Mouse (Mus musculus): ENCODE results near the gene Gm13279. TPM values are rescaled to one million over a fixed set of nuclear protein-coding genes. Genes with fewer than 3 reads are reported as not detected.
"Not testable (repeated sequence)": the region's sequence is repeated elsewhere in the genome, so short reads cannot be mapped to it uniquely, and the experiment has no call there.

Gm13279 gene
- polyA plus RNA-seq, 1 experiment from 2014 or later = not detected

DNA sequence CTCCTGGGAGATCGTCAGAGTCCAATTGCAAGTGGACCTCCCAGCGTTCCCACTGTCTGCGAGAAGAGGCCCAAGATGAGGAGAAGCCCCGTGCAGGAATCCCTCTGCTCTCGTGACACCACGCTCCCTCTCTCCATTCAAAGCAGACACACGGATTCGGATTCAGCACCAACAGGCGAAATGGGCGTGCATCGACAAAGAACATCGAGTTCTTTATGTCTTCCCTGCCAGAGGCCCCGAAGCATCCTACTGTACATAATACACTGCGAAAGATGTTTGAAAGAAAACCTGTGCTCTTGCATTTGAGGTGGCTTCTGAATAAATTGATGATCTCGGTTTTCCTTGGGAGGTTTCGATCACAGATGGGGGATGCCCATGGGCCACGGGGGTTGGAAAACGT is 16.9 kb upstream of the Gm13279 start:
- H3K79me2 ChIP-seq (ENCODE audit: inconsistent target); H3K36me3 ChIP-seq (ENCODE audit: inconsistent target); H3K27ac ChIP-seq; H3K4me3 ChIP-seq (ENCODE audit: inconsistent target): not testable (repeated sequence)
- 90% methylated on average over 2 of the region's 18 CpGs for WGBS (ENCODE audit: missing documents)

DNA sequence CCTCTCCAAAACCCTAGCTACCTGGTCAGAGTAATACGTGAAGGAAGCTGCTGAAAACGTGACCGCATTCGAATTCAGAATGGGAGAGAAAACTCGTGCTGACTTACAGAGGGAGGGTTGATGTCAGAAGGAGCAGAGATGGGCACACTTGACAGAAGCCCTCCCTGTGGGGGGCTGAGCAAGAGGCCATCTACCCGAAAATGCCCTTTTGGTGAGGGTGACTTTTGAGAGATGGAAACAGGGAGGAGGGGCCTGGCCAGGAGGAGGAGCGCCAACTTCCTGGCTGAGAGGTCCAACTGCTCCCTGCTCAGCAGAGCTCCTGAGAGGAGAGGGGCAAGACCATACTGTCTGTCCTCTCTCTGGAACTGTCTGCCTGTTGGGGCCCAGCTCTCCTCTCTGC is 15.4 kb upstream of the Gm13279 start, which contains the start of gene Ifnz:
TSS of gene Ifnz (plus strand) at position 301 of the 400 bp plus-strand sequence.
- Histone ChIP-seq H3K4me3 (ENCODE audit: inconsistent target) (peak within 1 kb of the TSS; percentile 12; the same call in 1 of the 2 replicates), H3K27ac (0 out of 2 replicates have a peak within 1 kb of the TSS, but pooled peaks have one; percentile 33)
- not testable (repeated sequence) for H3K36me3 ChIP-seq (ENCODE audit: inconsistent target); H3K79me2 ChIP-seq (ENCODE audit: inconsistent target)
- WGBS (ENCODE audit: missing documents) = no CpG with 5 or more reads among the region's 7 CpGs

DNA sequence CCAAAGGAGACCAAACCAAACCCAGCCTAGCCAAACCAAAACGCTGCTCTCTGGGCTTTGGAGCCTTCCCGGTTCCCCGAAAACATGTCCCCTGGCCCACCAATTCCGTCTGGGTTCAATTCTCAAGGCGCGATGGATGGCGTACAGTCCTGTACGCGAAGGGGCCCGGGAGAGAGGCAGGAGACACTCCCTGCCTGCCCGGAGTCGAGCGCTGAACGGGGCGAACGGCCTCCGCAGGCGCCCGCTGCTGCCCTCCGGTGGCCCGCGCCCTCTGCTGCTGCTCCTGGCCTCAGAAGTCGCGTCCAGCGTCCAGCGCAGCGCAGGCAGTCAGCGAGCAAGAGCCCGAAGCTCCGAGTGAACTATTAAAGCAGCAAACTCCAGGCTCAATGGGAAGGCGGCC is 14.9 kb upstream of the Gm13279 start:
- peak overlapping the region; percentile 12; the same call in 1 of the 2 replicates for H3K4me3 ChIP-seq (ENCODE audit: inconsistent target)
- H3K27ac ChIP-seq = 0 out of 2 replicates have a peak overlapping the region, but pooled peaks have one; percentile 33
- WGBS (ENCODE audit: missing documents) = no CpG with 5 or more reads among the region's 31 CpGs
- H3K79me2 ChIP-seq (ENCODE audit: inconsistent target); H3K36me3 ChIP-seq (ENCODE audit: inconsistent target): not testable (repeated sequence)

DNA sequence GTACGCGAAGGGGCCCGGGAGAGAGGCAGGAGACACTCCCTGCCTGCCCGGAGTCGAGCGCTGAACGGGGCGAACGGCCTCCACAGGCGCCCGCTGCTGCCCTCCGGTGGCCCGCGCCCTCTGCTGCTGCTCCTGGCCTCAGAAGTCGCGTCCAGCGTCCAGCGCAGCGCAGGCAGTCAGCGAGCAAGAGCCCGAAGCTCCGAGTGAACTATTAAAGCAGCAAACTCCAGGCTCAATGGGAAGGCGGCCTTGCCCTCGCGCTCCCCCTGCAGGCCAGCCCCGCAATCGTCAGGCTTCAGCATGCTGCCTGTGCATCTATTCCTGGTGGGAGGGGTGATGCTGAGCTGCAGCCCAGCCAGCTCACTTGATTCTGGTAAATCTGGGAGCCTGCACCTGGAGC is 11.8 kb upstream of the Gm13279 start, which contains the start of gene Gm13276:
TSS of gene Gm13276 (plus strand) at position 301 of the 400 bp plus-strand sequence.
- H3K27ac ChIP-seq; H3K36me3 ChIP-seq (ENCODE audit: inconsistent target); H3K4me3 ChIP-seq (ENCODE audit: inconsistent target); H3K79me2 ChIP-seq (ENCODE audit: inconsistent target): not testable (repeated sequence)
- WGBS (ENCODE audit: missing documents) = no CpG with 5 or more reads among the region's 27 CpGs

DNA sequence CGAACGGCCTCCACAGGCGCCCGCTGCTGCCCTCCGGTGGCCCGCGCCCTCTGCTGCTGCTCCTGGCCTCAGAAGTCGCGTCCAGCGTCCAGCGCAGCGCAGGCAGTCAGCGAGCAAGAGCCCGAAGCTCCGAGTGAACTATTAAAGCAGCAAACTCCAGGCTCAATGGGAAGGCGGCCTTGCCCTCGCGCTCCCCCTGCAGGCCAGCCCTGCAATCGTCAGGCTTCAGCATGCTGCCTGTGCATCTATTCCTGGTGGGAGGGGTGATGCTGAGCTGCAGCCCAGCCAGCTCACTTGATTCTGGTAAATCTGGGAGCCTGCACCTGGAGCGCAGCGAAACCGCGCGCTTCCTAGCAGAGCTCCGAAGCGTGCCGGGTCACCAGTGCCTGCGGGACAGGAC is 8.8 kb upstream of the Gm13279 start, which contains the start of gene Gm13277:
TSS of gene Gm13277 (plus strand) at position 231 of the 400 bp plus-strand sequence.
- WGBS (ENCODE audit: missing documents) = no CpG with 5 or more reads among the region's 28 CpGs
- not testable (repeated sequence) for H3K79me2 ChIP-seq (ENCODE audit: inconsistent target)

DNA sequence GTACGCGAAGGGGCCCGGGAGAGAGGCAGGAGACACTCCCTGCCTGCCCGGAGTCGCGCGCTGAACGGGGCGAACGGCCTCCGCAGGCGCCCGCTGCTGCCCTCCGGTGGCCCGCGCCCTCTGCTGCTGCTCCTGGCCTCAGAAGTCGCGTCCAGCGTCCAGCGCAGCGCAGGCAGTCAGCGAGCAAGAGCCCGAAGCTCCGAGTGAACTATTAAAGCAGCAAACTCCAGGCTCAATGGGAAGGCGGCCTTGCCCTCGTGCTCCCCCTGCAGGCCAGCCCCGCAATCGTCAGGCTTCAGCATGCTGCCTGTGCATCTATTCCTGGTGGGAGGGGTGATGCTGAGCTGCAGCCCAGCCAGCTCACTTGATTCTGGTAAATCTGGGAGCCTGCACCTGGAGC is 5.9 kb upstream of the Gm13279 start, which contains the start of gene Gm13278:
TSS of gene Gm13278 (plus strand) at position 301 of the 400 bp plus-strand sequence.
- H3K4me3 ChIP-seq (ENCODE audit: inconsistent target); H3K36me3 ChIP-seq (ENCODE audit: inconsistent target); H3K79me2 ChIP-seq (ENCODE audit: inconsistent target); H3K27ac ChIP-seq: not testable (repeated sequence)
- no CpG with 5 or more reads among the region's 28 CpGs for WGBS (ENCODE audit: missing documents)

More for the DNA sequence above, 8.8 kb upstream of the Gm13279 start, which contains the start of gene Gm13277:
- H3K36me3 ChIP-seq (ENCODE audit: inconsistent target); H3K4me3 ChIP-seq (ENCODE audit: inconsistent target); H3K27ac ChIP-seq: not testable (repeated sequence)

DNA sequence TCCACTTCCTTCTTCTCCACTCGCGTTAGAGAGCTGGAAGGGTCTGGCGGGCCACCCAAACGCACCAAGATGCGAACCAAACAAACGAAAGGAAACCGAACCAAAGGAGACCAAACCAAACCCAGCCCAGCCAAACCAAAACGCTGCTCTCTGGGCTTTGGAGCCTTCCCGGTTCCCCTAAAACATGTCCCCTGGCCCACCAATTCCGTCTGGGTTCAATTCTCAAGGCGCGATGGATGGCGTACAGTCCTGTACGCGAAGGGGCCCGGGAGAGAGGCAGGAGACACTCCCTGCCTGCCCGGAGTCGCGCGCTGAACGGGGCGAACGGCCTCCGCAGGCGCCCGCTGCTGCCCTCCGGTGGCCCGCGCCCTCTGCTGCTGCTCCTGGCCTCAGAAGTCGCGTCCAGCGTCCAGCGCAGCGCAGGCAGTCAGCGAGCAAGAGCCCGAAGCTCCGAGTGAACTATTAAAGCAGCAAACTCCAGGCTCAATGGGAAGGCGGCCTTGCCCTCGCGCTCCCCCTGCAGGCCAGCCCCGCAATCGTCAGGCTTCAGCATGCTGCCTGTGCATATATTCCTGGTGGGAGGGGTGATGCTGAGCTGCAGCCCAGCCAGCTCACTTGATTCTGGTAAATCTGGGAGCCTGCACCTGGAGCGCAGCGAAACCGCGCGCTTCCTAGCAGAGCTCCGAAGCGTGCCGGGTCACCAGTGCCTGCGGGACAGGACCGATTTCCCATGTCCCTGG is 3.1 kb upstream of the Gm13279 start, which contains the start of gene Gm13275:
TSS of gene Gm13275 (plus strand) at position 552 of the 740 bp plus-strand sequence.
- H3K27ac ChIP-seq; H3K79me2 ChIP-seq (ENCODE audit: inconsistent target); H3K4me3 ChIP-seq (ENCODE audit: inconsistent target); H3K36me3 ChIP-seq (ENCODE audit: inconsistent target): not testable (repeated sequence)
- 0% methylated on average over 1 of the region's 52 CpGs for WGBS (ENCODE audit: missing documents)

DNA sequence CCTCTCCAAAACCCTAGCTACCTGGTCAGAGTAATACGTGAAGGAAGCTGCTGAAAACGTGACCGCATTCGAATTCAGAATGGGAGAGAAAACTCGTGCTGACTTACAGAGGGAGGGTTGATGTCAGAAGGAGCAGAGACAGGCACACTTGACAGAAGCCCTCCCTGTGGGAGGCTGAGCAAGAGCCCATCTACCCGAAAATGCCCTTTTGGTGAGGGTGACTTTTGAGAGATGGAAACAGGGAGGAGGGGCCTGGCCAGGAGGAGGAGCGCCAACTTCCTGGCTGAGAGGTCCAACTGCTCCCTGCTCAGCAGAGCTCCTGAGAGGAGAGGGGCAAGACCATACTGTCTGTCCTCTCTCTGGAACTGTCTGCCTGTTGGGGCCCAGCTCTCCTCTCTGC is 2.2 kb downstream of the Gm13279 start, which contains the start of gene Gm13285:
TSS of gene Gm13285 (plus strand) at position 301 of the 400 bp plus-strand sequence.
- not testable (repeated sequence) for H3K4me3 ChIP-seq (ENCODE audit: inconsistent target); H3K27ac ChIP-seq; H3K79me2 ChIP-seq (ENCODE audit: inconsistent target); H3K36me3 ChIP-seq (ENCODE audit: inconsistent target)
- no CpG with 5 or more reads among the region's 7 CpGs for WGBS (ENCODE audit: missing documents)

DNA sequence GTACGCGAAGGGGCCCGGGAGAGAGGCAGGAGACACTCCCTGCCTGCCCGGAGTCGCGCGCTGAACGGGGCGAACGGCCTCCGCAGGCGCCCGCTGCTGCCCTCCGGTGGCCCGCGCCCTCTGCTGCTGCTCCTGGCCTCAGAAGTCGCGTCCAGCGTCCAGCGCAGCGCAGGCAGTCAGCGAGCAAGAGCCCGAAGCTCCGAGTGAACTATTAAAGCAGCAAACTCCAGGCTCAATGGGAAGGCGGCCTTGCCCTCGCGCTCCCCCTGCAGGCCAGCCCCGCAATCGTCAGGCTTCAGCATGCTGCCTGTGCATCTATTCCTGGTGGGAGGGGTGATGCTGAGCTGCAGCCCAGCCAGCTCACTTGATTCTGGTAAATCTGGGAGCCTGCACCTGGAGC is 5.8 kb downstream of the Gm13279 start, which contains the start of gene Gm13287:
TSS of gene Gm13287 (plus strand) at position 301 of the 400 bp plus-strand sequence.
- not testable (repeated sequence) for H3K36me3 ChIP-seq (ENCODE audit: inconsistent target); H3K4me3 ChIP-seq (ENCODE audit: inconsistent target); H3K27ac ChIP-seq; H3K79me2 ChIP-seq (ENCODE audit: inconsistent target)
- no CpG with 5 or more reads among the region's 29 CpGs for WGBS (ENCODE audit: missing documents)

DNA sequence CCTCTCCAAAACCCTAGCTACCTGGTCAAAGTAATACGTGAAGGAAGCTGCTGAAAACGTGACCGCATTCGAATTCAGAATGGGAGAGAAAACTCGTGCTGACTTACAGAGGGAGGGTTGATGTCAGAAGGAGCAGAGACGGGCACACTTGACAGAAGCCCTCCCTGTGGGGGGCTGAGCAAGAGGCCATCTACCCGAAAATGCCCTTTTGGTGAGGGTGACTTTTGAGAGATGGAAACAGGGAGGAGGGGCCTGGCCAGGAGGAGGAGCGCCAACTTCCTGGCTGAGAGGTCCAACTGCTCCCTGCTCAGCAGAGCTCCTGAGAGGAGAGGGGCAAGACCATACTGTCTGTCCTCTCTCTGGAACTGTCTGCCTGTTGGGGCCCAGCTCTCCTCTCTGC is 8.0 kb downstream of the Gm13279 start, which contains the start of gene Gm13288:
TSS of gene Gm13288 (plus strand) at position 301 of the 400 bp plus-strand sequence.
- WGBS (ENCODE audit: missing documents) = no CpG with 5 or more reads among the region's 8 CpGs

DNA sequence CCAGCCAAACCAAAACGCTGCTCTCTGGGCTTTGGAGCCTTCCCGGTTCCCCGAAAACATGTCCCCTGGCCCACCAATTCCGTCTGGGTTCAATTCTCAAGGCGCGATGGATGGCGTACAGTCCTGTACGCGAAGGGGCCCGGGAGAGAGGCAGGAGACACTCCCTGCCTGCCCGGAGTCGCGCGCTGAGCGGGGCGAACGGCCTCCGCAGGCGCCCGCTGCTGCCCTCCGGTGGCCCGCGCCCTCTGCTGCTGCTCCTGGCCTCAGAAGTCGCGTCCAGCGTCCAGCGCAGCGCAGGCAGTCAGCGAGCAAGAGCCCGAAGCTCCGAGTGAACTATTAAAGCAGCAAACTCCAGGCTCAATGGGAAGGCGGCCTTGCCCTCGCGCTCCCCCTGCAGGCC is 8.6 kb downstream of the Gm13279 start:
- not testable (repeated sequence) for H3K4me3 ChIP-seq (ENCODE audit: inconsistent target); H3K27ac ChIP-seq; H3K79me2 ChIP-seq (ENCODE audit: inconsistent target); H3K36me3 ChIP-seq (ENCODE audit: inconsistent target)
- WGBS (ENCODE audit: missing documents) = no CpG with 5 or more reads among the region's 34 CpGs

More for the DNA sequence above, 8.0 kb downstream of the Gm13279 start, which contains the start of gene Gm13288:
- H3K27ac ChIP-seq; H3K79me2 ChIP-seq (ENCODE audit: inconsistent target); H3K4me3 ChIP-seq (ENCODE audit: inconsistent target); H3K36me3 ChIP-seq (ENCODE audit: inconsistent target): not testable (repeated sequence)

DNA sequence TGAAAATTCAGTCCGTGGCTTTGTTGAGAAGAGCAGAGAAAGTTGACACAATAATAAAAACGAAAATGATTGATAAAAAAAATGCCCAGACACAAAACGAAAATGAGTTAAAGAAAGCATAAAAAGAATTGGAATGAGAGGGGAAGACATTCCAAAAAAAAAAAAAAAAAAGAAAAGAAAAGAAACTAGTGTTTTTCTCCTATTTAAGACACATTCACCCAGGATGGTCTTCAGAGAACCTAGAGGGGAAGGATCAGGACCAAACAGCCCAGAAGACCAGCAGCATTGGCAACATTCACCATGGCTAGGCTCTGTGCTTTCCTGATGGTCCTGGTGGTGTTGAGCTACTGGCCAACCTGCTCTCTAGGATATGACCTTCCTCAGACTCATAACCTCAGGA is 18.7 kb downstream of the Gm13279 start, which contains the start of gene Ifna7:
TSS of gene Ifna7 (plus strand) at position 301 of the 400 bp plus-strand sequence.
- H3K36me3 ChIP-seq (ENCODE audit: inconsistent target) = no peaks in the 10 kb centered on the region
- WGBS (ENCODE audit: missing documents) = 80% methylated on average over 2 of the region's 3 CpGs
- H3K4me3 ChIP-seq (ENCODE audit: inconsistent target) = no peak within 1 kb of the TSS
- H3K27ac ChIP-seq = no peak within 1 kb of the TSS
- H3K79me2 ChIP-seq (ENCODE audit: inconsistent target) = no peaks in the 10 kb centered on the region

DNA sequence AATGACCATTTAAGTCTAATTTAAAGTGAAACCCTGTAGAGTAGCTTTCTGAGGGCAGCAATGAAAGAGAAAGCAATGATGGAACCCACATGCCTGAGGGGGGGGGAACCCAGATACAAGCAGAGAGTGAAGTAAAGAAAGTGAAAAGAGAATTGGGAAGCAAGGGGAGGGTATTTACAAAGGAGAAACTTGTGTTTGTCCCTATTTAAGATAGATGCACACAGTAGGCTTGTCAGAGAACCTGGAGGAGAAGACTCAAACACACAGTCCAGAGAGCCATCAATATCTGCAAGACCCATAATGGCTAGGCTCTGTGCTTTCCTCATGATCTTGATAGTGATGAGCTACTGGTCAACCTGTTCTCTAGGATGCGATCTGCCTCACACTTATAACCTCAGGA is 22.5 kb downstream of the Gm13279 start, which contains the start of gene Ifna11:
TSS of gene Ifna11 (plus strand) at position 301 of the 400 bp plus-strand sequence.
- Histone ChIP-seq H3K4me3 (ENCODE audit: inconsistent target) (no peak within 1 kb of the TSS), H3K36me3 (ENCODE audit: inconsistent target) (no peaks in the 10 kb centered on the region)
- 92% methylated on average over 1 of the region's 1 CpGs for WGBS (ENCODE audit: missing documents)

DNA sequence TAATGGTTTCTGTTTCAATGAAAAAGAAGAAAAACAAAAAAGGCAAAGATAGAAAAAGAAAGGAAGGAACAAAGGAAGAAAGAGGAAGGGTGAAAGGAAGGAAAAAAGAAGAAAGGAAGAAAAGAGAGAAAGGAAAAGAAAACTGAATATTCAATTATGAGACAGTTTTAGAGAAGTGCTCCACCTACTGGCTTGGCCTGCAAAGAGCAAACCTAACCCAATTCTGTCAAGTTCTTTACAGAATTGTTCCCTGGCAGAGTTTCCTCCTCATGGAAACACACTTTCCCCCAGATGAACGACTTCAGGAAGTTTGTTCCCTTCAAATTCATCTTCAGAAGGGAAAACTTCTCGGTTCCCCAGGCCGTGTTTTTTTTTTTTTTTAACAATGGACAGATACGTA is 25.8 kb downstream of the Gm13279 start:
- H3K36me3 ChIP-seq (ENCODE audit: inconsistent target) = no peaks in the 10 kb centered on the region
- no peaks in the 10 kb centered on the region for H3K79me2 ChIP-seq (ENCODE audit: inconsistent target)
- WGBS (ENCODE audit: missing documents) = 0% methylated on average over 3 of the region's 4 CpGs
- H3K4me3 ChIP-seq (ENCODE audit: inconsistent target) = no peak overlapping the region
- H3K27ac ChIP-seq = no peak overlapping the region

More for the DNA sequence above, 22.5 kb downstream of the Gm13279 start, which contains the start of gene Ifna11:
- no peak within 1 kb of the TSS for H3K27ac ChIP-seq
- H3K79me2 ChIP-seq (ENCODE audit: inconsistent target) = no peaks in the 10 kb centered on the region

DNA sequence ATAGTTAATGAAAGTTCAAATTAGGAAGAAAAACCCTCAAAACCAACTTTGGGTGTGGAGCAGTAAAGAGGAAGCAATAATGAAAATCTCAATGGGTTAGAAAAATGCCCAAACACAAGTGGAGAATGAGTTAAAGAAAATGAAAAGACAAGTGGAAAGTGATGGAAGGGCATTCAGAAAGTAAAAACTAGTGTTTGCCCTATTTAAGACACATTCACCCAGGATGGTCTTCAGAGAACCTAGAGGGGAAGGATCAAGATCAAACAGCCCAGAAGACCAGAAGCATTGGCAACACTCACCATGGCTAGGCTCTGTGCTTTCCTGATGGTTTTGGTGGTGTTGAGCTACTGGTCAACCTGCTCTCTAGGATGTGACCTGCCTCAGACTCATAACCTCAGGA is 29.9 kb downstream of the Gm13279 start, which contains the start of gene Ifna6:
TSS of gene Ifna6 (plus strand) at position 301 of the 400 bp plus-strand sequence.
- H3K4me3 ChIP-seq (ENCODE audit: inconsistent target); H3K27ac ChIP-seq; H3K79me2 ChIP-seq (ENCODE audit: inconsistent target); H3K36me3 ChIP-seq (ENCODE audit: inconsistent target): not testable (repeated sequence)
